Mouse (Mus musculus) adrenal gland, adult 18-20 months (tissue): Measurements from ENCODE around the gene Dnajb12. TPM values are rescaled to one million over a fixed set of nuclear protein-coding genes. Genes with fewer than 3 reads are reported as not detected.

ENCODE experiments used
- DNase-seq, 2 experiments: peaks; one replicate each; pipeline ENCODE4 v3.0.0; 2021 to 2022; ENCODE audit warnings: low spot score in 2 of 2
- long read RNA-seq, 2 experiments: library from polyadenylated mRNA; stranded (forward); transcript quantifications; one replicate each; pipeline ENCODE4 v2.0.0; 2021
- total RNA-seq, 2 experiments: library from RNA; stranded (reverse); gene quantifications; 1 replicate in 1 of 2; 2 replicates in 1 of 2; pipeline ENCODE4 v1.2.3; 2021

Gene Dnajb12
- total RNA-seq: 10 to 100 TPM; 43.8 to 55.0 TPM
- long read RNA-seq, experiment 1, transcript Dnajb12-201 (9 exons, 2,238 nt): minor isoform, 9 of 57 reads
- long read RNA-seq, experiment 1, transcript Dnajb12-204 (9 exons, 3,070 nt): minor isoform, 15 of 57 reads
- long read RNA-seq, experiment 1, transcript Dnajb12-205 (9 exons, 3,041 nt): major isoform, 27 of 57 reads
- long read RNA-seq, experiment 1, partial matches to known transcripts: 4 of 57 reads
- long read RNA-seq, experiment 1, other reads (novel, unspliced or antisense): 2 of 57 reads
- long read RNA-seq, experiment 2, transcript Dnajb12-204 (9 exons, 3,070 nt): major isoform, 28 of 78 reads
- long read RNA-seq, experiment 2, transcript Dnajb12-201 (9 exons, 2,238 nt): minor isoform, 11 of 78 reads
- long read RNA-seq, experiment 2, transcript Dnajb12-205 (9 exons, 3,041 nt): minor isoform, 17 of 78 reads
- long read RNA-seq, experiment 2, partial matches to known transcripts: 19 of 78 reads
- long read RNA-seq, experiment 2, other reads (novel, unspliced or antisense): 3 of 78 reads

DNA sequence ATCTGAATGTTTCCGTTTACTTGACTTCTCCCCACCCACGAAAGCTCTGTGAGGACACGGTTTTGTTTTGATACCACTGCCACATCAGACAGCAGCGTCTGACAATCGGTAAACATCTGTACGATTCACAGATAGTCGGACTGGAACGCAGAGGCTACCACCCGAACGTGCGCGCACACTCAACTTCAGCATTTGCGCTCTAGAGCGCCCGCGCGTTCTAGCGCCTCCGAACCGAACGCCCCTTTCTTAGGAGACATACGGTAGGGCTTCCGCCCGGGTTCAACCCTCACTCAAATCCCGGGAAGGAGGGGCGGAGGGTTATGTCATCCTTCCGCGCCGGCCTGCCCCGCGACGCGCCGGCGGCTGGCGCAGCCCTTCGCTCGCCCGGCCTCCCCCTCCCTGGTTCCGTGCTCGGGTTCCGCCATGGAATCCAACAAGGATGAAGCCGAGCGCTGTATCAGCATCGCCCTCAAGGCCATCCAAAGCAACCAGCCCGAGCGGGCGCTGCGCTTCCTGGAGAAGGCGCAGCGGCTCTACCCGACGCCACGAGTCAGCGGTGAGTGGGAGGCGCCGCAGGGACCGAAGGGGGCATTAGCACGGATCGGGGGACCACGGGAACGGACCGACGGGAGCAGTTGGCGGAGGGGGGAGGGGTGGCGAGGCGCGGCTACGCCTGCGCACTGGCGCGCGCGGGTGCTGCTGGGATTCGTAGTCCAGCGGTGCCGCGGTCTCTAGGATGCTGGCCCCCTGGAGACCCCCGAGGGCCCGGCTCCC is at the start of gene Dnajb12:
Dnajb12 (plus strand) TSS at position 302 of the 774 bp plus-strand sequence.
- DNase-seq: peak; percentile 92 to 95

DNA sequence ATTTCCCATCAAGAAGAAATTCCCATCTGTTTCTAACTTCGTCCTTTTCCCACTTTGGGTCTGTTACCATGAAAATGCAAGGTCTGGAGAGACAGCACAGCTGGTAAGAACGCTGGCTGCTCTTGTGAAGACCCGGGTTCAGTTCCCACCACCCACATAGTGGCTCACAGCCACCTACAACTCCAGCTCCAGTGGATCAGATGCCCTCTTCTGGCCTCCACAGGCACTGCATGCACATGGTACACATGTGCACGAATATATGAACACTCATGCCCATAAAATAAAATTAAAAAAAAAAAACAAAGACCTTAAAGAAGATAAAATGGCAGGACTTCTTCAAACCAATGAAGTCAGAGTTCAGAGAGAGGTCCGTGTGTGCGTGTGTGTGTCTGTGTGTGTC is 49.5 kb upstream of the Dnajb12 start:
- no peak for DNase-seq

DNA sequence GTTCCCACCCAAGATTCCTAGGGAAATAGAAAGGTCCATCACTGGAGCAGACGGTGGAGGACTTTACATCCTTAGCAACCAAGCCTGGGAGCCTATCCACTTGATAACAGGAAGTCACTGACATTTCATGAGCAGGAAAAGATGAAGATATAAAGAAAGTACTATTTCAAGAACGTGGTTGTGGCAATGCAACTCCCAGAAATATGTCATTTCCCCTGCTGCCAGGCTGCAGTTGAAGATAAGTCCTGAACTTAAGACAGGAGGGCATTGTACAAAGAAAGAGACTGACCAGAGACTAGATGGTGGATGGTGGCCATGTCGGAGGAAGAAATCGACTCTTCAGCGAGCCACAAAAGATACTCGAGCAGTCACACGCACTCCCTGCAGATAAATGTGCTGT is 47.4 kb upstream of the Dnajb12 start:
- no peak for DNase-seq

DNA sequence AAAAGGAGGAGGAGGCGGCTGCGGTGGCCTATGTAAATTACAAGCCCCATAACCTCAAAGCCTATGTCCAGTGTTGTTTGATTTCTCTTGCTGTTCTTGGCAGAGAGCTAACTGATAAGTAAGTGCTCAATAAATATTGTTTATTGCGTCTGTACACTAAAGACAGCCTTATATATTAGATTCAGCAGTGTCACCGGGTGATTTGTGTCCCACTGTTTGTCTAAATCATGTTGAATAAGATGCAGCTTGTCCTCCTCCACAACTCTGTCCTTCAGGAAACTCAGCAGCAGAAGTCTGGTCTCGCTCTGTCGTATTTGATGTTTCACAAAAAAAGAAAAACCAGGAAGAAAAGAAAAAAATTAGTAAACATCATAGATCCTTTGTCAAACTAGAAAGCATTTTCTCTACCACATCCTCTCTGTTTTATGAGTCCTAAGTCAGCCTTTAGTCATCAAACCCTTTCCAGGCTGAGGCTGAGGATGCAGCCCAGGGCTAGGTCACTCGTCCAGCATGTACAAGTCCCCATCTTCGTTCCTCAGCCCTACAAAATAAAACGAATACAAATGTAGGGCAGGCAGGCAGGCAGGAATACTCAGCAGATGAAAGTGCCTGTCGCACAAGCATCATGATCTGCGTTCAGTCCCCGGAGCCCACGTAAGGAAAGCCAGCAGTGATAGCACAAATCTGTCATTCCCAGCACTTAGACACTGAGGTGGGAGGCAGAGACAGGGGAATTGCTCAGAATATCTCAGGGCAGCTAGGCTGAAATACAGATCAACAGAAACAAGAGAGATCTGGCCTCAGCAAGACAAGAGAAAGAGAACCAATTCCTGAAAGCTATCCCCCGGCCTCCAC is 43.8 kb upstream of the Dnajb12 start:
- no peak for DNase-seq

DNA sequence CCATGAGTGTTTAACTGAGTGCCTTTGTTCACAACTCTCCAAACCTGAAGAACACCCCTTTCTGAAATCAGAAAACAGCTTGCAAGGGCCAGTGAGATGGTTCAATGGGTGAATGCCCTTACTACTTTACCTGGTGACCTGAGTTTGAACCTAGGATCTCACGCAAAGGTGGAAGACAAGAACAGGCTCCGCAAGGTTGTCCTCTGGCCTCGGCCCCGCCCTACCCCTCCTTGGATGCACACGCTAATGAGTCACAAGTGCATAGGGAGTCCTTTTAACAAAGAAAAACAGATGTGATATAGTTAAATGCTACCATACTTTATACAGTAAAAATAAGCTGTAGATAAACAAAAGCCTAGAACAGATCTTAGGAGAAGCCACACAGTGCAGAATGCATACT is 41.9 kb upstream of the Dnajb12 start:
- DNase-seq: no peak

DNA sequence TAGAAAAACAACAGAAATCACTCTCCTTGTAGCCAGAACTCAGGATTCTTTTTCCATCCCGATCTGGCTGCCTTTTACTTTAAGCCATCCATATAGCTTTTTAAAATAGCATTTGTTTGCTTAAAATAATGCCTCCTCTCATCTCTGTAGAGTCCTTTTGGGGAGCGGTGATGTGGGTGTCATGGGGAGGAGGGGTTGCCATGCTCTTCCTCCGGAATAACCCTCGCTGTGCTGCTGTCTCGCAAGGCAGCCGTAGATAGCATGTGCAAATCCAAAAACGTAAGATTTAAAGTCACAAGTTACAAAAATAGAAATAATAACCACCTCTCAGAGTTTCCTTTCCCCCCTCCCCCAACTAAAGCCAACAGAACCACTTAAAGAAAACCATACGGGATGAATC is 37.9 kb upstream of the Dnajb12 start:
- no peak for DNase-seq

DNA sequence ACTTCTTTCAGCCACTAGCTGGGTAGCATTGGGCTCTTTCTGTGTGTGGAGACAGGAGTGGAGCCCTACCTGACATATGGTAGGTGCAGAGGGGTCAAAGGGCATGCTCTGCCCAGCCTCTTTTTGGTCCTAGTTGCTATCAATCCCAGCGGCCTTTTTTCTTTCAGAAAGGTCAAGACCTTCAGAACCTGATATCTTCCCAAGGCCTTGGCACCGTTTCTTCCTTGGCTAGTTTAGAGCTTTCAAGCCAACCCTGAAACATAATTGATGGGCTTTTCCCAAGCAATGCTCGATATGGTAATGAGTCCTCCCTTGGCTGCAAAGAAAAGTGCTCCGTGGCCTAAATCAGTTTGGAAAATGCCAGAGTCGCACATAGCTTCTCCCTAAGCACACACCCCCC is 36.2 kb upstream of the Dnajb12 start:
- DNase-seq: no peak

DNA sequence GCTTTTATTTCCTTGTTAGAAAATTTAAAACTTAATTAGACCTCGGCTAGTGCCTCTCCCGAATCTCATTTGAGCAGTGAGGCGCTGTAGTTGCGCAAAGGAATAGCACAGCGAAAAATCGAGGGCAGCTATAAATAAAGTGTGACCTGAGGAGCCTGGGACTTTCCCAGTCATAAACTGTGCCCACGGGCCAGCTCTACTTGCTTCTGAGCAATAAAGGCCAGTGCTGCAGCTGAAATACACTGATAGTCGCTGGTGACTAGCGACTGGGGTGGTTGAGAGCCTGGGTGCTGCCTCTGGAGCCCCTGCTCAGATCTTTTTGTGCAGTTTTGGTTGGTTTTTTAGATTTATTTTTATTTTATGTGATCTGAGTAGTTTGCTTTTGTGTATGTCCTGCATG is 34.7 kb upstream of the Dnajb12 start:
- no peak for DNase-seq

DNA sequence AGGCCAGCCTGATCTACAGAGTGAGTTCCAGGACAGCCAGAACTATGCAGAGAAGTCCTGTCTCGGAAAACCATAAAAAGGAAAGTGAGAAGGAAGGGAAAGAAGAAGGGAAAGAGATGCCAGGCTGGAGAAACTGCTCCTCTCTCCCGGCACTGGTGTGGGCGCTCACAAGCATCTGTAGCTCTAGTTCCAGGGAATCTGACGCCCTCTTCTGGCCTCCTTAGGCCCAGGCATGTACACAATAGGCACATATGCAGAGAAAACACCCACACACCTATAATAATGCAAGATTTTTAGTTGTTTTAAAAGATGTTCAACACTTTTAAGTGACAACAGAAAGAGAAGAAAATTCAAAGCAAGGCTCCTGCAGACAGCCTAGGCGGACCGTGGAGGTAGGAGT is 32.9 kb upstream of the Dnajb12 start:
- no peak for DNase-seq

DNA sequence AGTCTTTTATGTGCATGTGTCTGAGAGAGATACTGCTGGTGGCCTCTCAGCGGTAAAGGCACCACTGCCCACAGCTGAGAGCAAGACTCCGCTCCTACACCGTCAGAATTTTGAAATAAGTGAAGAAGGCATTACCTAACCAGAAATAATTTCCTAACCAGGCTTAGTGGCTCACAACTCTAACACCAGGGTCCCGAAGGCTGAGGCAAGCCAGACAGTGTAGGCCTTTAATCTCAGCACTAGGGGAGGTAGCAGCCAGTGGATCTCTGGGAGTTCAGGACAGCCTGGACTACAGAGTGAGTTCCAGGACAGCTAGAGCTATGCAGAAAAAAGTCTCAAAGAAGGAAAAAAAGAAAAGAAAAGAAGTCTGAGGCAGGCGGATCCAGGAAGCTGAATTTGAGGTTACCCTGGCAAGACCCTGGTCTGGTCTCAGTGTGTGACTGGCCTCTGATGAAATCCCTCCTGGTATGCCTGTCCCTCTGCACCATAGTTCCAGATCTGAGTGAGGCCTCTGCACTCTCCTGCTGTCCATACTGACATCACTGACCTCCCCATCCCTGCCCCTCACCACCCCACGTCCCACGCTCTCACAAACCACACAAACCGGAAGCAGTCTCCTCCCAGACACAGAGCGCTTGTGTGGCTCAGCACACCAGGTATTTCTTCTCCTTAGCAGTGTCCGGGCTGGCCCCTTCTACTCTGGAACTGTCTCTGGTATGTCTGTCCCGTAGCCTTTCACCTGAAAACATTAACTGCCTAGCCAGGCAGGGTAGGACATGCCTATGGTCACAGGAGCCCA is 31.1 kb upstream of the Dnajb12 start:
- no peak for DNase-seq

DNA sequence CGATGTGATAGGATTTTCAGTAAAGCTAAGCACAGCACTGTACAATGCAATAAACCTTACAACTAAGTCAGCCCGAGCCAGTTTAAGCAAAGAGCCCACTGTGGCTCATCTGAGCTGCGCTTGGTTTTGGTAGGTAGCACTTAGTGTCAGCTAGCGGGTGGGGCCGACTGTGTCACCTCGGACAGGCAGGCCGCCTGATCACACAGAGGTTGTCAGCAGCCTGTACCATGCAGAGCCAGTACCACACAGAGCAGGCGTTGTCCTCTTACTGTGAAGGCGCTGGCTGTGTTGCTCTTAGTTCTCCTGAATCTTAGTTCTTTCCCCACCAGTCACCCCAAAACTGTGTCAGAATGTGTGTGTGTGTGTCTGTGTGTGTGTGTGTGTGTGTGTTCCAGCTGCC is 30.4 kb upstream of the Dnajb12 start:
- DNase-seq: no peak

DNA sequence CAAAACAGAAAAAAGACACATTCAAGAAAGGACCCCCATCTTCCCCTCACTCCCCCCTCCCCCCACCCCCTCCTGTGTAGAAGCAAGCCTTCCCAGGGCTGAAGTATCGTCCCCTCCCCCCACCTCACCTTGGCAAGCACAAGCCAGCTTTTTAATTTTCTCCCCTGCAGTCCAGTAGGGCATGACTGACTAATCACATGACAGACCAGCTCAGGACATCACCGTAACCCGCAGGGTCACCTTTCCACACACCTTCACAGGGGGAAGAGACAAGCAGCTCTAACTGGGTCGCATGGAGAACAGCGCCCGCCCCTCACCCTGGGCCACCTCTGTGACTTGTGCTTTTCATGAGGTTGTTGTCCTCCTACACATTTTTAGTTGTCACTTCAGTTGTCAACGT is 30.0 kb upstream of the Dnajb12 start:
- DNase-seq: no peak

DNA sequence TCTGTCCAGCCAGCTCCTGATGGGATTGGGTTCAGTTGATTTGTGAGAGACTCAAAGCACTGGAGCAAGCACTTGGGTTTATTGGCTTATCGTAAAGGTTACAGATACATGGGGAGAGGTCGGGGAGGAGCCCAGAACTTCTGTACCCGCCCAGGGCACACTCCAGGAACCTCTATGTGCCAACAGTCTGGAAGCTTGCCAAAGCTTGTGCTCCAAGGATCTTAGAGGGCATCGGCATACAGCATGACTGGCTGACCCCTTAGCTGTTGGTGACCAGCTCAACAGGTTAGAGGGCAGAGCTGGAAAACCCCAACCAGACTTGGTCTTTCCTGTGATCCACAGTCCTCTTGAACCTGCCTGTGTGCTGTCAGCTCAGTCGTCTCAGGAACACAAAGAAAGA is 22.2 kb upstream of the Dnajb12 start:
- DNase-seq: no peak

DNA sequence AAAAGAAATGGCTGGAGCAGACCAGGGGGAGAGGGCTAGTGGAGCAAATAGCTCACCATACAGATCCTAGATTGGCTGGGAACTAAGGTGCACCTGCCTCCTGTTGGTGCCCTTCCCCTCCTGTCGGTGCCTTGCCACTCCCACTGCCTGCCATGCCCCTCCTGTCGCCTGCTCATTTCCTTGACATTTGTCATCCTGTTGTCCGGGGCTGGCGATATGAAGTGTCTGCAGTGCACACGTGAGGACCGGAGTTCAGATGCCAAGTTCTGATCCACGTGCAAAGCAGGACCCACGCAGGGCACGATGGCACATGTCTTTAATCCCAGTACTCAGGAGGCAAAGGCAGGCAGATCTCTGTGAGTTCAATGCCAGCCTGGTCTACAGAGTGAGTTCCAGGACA is 18.7 kb upstream of the Dnajb12 start:
- DNase-seq: no peak

DNA sequence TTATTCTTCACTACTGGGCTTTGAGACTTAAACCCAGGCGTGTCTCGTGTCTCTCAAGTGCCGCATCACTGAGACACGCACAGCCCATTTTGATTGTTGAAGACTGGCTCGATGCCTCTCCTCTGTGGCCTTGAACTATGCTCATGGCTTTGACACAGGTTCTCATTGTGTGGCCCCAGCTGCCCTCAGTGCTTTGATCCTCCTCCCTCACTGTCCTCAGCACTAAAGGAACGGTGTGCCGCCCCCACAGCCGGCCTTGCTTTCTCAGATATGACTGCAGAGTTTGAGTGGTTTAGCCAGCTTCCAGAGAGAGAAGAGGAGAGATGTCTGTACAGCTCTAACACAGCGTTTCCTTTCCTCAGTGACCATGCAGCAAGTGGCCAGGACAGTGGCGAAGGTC is 18.2 kb upstream of the Dnajb12 start:
- DNase-seq: peak in 1 of 2 experiments; percentile 31

DNA sequence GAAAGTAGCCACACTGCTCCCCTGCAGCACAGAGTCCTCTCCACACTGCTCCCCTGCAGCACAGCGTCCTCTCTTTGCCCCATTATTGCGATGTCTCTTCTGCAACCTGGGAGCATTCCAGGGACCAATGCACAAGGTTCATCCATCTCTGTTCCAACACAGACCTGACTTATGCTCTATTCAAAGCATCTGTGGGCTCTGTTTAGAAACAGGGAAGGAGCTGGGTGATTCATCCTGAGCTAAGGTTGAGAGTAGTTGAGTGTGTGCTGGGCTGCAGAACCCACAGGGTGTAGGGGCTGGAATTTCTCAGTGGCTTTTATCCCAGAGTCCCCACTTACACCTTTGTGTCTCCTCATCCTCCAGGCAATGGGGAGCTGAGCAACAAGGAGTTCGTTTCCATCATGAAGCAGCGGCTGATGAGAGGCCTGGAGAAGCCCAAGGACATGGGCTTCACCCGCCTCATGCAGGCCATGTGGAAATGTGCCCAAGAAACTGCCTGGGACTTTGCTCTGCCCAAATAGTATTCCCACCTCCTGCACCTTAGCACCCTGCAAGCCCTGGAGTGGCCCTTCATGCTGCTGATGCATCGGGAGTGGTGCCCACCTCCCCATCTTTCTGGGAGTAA is 16.4 kb upstream of the Dnajb12 start:
- DNase-seq: no peak

DNA sequence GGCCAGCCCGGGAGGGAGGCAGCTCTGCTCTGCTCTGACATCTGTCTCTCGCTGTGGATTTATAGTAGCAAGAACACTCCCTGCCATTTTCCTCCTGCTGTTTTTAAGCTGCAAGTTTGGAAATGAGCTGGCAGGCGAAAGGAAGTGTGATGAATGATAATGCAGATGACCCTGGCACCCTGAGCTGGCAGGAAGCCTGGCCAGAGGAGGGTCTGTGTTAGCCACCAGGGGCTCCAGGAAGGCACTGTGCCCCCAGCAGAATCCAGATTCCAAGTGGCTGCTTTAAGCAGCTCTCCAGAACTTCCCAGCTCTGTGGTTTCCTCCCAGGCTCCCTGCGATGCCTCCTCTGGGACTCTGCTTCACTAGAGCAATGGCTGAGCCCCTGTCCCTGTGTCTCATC is 15.7 kb upstream of the Dnajb12 start:
- no peak for DNase-seq

DNA sequence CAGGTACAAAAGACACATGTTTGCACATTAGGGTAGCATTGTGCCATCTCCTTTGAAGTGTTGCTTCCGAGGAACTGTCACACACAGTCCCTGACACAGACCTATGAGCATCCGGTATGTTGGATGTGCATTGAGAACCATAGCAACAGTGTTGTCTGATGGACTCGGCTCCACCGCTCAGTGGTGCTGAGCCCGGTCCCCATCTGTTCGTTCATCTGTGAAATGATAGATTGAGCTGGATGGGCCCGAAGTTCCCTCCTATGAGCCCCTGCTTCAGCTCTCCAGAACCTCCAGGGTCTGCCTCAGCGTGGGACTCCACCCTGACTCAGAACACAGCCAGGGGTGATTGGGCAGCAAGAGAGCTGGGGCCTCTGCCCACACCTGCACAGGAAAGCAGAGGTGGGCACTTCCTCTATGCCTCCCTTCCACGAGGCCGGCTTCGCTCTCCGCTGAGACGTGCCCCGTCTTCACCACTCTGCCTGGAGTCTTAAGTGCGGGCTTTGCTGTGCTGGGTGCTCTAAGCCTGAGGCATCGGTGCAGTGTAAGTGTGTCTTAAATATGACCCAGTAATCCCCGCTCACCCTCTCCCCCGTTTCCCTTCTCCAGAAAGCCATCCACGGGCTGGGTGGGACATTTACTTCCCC is 15.0 kb upstream of the Dnajb12 start:
- DNase-seq: no peak

DNA sequence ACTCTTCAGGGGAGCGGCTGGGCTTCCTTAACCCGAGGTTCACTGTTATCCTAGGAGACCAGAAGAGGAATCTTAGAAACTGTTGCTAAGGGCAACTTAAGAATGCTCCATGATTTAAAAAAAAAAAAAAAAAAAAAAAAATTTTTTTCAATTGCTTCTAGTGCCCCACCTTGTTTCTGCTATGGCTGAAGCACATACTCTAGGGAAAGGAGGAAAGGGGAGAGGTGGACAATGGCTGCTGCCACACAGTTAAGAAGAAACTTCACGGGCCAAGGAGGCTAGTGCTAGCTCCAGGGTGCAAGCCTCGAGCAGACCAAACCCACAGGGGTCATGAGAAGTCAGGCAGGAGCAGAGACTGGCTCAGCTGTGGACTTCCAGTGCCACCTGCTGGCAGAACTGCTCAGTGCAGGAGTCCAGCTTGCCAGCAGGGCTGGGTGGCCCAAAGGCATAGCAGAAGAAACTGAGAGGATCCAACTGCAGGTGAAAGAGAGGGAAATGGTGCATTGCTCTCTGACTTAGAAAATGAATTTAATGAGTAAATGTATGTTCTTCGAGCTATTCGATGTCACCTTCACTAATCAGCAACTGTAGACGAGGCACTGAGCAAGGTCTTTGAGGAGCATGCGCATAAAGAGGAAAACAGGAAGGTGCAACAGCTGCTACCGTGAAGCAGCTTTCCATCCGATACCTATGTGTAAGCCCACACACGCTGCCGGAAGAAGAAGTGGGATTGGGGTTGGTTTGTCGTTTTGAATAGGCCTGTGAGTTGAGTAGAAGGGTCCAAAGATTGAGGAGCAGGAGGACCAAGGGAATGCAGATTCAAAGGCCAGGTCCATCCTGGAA is 14.3 kb upstream of the Dnajb12 start:
- DNase-seq: peak; percentile 88 to 94
